ENCODE assay signal across 24 mouse cellular contexts in the genomic region with DNA sequence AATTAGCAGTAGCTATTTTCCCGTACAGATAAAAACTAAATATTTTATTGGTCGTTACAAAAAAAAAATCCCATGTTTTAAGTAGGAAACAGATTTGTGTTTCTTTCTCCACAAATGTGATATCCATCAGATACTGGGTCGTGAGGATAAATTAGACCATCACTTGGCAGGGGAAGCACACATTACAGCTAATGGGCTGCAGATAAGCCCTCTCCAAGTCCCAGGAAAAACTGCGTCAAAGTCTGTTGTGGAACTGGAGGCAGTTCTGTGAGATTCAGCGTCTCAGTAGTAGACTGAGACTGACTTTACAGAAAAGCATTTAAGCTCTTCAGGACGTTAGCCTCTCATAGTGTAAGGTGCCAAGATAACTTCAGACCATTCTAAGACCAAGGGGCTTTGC.
DNase-seq lines count a peak whose midpoint lies in the region; ATAC-seq lines count a peak whose summit lies in the region.
"Had no signal": no experiment of that assay in that cellular context is flagged by ENCODE, and none has a peak within 500 bp of the region (broad histone marks: within the 10 kb centered on the region; RNA-seq: fewer than 3 reads in every experiment).

No protein-coding gene starts in this region.

- intact Hi-C loops in heart, postnatal 25 days (cut with DNase I) = no loop called here

- peak; percentile 5 for DNase-seq in gastrocnemius, adult 18-20 months (ENCODE audit: low spot score)
- DNase-seq in gastrocnemius, postnatal 25 days = no peak
- peak; percentile 16 for DNase-seq in kidney, postnatal 14 days
- peak; percentile 3 for DNase-seq in ovary, postnatal 14 days (ENCODE audit: low spot score)
- DNase-seq in ovary, postnatal 10 days (ENCODE audit: low spot score) = no peak
- DNase-seq in heart, postnatal 25 days (ENCODE audit: low spot score) = peak; percentile 7
- DNase-seq in cerebellum, postnatal 25 days = no peak
- DNase-seq: cerebellum, adult 2 months; gastrocnemius, postnatal 14 days; kidney, postnatal 25 days; right cerebral cortex, postnatal 25 days; thymus, adult 18-20 months; thymus, postnatal 4 days had no signal

- ATAC-seq in kidney, embryonic 15.5 days (replicated peaks; ENCODE audit: low FRiP score) = no peak
- ATAC-seq: intestine, embryonic 16.5 days had no signal

- no peak overlapping the region for H3K4me3 ChIP-seq in kidney, embryonic 15.5 days (replicated peaks)
- H3K4me3 ChIP-seq: embryonic facial prominence, embryonic 10.5 days; forebrain, embryonic 12.5 days; hindbrain, embryonic 15.5 days; limb, embryonic 15.5 days; liver, embryonic 15.5 days; neural tube, embryonic 12.5 days; stomach, embryonic 15.5 days had no signal

- no peaks in the 10 kb centered on the region for H3K4me1 ChIP-seq in kidney, embryonic 15.5 days
- H3K4me1 ChIP-seq: embryonic facial prominence, embryonic 10.5 days; forebrain, embryonic 12.5 days; hindbrain, embryonic 15.5 days; limb, embryonic 15.5 days; liver, embryonic 15.5 days; neural tube, embryonic 12.5 days; stomach, embryonic 15.5 days had no signal

- H3K27me3 ChIP-seq in kidney, embryonic 15.5 days = no peaks in the 10 kb centered on the region
- H3K27me3 ChIP-seq: forebrain, embryonic 12.5 days; hindbrain, embryonic 15.5 days; limb, embryonic 15.5 days; liver, embryonic 15.5 days; neural tube, embryonic 12.5 days; stomach, embryonic 15.5 days had no signal

- no peaks in the 10 kb centered on the region for H3K9me3 ChIP-seq in kidney, embryonic 15.5 days (replicated peaks)
- H3K9me3 ChIP-seq: embryonic facial prominence, embryonic 10.5 days; forebrain, embryonic 12.5 days; G1E; hindbrain, embryonic 15.5 days; limb, embryonic 15.5 days; liver, embryonic 15.5 days; neural tube, embryonic 12.5 days; stomach, embryonic 15.5 days had no signal

- no peaks in the 10 kb centered on the region for H3K36me3 ChIP-seq in kidney, embryonic 15.5 days
- H3K36me3 ChIP-seq: embryonic facial prominence, embryonic 10.5 days; forebrain, embryonic 12.5 days; G1E; hindbrain, embryonic 15.5 days; limb, embryonic 15.5 days; liver, embryonic 15.5 days; neural tube, embryonic 12.5 days; stomach, embryonic 15.5 days had no signal

- H3K27ac ChIP-seq in kidney, embryonic 15.5 days = no peak overlapping the region
- H3K27ac ChIP-seq: embryonic facial prominence, embryonic 10.5 days; forebrain, embryonic 12.5 days; hindbrain, embryonic 15.5 days; limb, embryonic 15.5 days; liver, embryonic 15.5 days; neural tube, embryonic 12.5 days; stomach, embryonic 15.5 days had no signal

- no peak overlapping the region for H3K4me2 ChIP-seq in kidney, embryonic 15.5 days
- H3K4me2 ChIP-seq: forebrain, embryonic 12.5 days; hindbrain, embryonic 15.5 days; limb, embryonic 15.5 days; liver, embryonic 15.5 days; midbrain, embryonic 11.5 days; neural tube, embryonic 12.5 days; stomach, embryonic 15.5 days had no signal

- 61% methylated on average over 6 of the region's 6 CpGs for WGBS in kidney, embryonic 15.5 days

- no peak overlapping the region for H3K9ac ChIP-seq in kidney, embryonic 15.5 days
- H3K9ac ChIP-seq: forebrain, embryonic 12.5 days; hindbrain, embryonic 15.5 days; limb, embryonic 15.5 days; liver, embryonic 15.5 days; neural tube, embryonic 12.5 days; stomach, embryonic 15.5 days had no signal

Comparison
In these comparisons a context has a peak if more than half of its experiments do, and no peak if none do; other contexts are left out.
1. DNase-seq: peak in gastrocnemius, adult 18-20 months (single experiment), kidney, postnatal 14 days (single experiment), ovary, postnatal 14 days (single experiment) and heart, postnatal 25 days (single experiment); none in gastrocnemius, postnatal 25 days (single experiment), ovary, postnatal 10 days (single experiment) and cerebellum, postnatal 25 days (0 of 2).